Mouse (Mus musculus) brain, embryonic 14.5 days (tissue): ENCODE data around the gene Fbxo41. TPM values are rescaled to one million over a fixed set of nuclear protein-coding genes. Genes with fewer than 3 reads are reported as not detected.

Source experiments
- DNase-seq: peaks from one replicate; pipeline ENCODE4 v3.0.0-alpha.2; 2011; ENCODE audit warnings: low read depth
- CTCF ChIP-seq: fragments of 200-500 bp; IDR thresholded peaks from 2 replicates; pipeline ENCODE4 v1.5.1; 2012; ENCODE audit warnings: inconsistent platforms, mild to moderate bottlenecking, moderate library complexity, borderline replicate concordance; ENCODE audit not compliant: insufficient read depth, insufficient read length; ENCODE audit errors: extremely low read depth
- POLR2A ChIP-seq: fragments of 200-500 bp; IDR thresholded peaks from 2 replicates; pipeline ENCODE4 v1.6.1; 2012; ENCODE audit warnings: mild to moderate bottlenecking, inconsistent platforms, borderline replicate concordance; ENCODE audit not compliant: poor library complexity, insufficient read depth, insufficient read length, severe bottlenecking; ENCODE audit errors: extremely low read depth
- polyA plus RNA-seq: library from polyadenylated mRNA; depleted of rRNA; stranded (reverse); fragments of >200 nt; gene quantifications from 2 replicates; pipeline ENCODE4 v1.2.3, GENCODE M21; 2012; rRNA removed

The Fbxo41 gene
- polyA plus RNA-seq, 1 experiment, result 24.5 TPM

DNA sequence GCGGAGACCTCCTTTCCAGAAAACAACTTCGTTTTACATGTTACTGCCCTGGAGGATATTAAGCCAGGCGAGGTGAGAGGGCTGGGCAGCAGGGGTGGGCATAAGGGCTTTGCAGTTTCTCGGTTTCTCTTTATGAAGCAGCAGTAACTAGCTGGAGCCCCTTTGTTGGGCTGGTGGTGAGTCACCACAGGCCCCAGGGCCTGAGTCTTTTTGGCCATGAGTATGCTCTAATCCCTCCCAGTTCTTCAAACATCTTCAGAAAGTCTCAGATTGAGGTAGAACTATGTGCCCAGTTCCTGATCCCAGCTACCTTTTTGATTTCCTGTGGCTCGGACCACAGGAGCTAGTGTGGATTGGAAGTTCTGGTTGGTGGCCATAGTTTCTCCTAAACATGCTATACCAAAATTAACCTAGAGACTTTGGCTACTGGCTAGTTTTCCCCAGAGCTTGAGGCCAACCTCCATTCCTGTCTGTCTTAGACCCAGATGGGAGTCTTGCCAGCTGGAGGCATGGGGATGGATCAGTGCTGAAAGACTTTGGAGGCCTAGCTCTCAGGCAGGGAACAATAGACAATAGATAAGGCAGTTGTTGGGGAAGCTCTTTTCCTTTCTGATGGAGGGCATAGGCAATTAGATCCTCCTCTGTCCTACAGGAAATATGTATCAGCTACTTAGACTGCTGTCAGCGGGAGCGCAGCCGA, 58.4 kb downstream of the Fbxo41 start:
- no peak for DNase-seq
- TF ChIP-seq POLR2A (no peak), CTCF (no peak)

DNA sequence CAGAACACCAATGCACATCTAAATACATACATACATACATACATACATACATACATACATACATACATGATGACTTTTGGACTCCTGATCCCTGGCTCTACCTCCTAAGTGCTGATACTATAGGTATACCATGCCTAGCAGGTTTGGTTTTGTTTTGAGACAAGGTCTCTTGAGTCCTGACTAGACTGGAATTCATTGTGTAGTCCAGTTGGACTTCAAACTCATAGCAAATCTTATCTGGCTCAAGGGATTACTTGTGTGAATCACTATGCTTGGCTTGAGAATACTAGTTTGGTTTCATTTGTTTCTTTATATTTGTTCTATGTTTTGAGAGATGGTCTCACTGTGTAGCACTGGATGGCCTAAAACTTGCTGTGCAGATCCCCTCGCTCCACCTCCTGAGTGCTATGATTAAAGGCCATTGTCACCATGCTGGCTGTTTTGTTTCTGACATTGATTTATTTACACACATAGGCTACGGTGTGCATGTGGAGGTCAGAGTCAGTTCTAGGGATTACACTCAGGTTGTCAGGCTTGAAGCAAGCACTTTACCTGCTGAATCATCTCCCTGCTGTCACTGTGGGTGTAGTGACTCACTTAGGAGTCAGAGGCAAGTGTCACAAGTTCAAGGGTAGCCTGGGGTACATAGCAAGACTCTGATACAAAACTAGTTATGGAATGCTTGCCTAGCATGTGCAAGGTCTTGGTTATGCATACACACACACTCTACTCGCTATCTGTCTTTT, 59.1 kb downstream of the Fbxo41 start:
- DNase-seq, result no peak
- TF ChIP-seq POLR2A, result no peak
- no peak for TF ChIP-seq CTCF

DNA sequence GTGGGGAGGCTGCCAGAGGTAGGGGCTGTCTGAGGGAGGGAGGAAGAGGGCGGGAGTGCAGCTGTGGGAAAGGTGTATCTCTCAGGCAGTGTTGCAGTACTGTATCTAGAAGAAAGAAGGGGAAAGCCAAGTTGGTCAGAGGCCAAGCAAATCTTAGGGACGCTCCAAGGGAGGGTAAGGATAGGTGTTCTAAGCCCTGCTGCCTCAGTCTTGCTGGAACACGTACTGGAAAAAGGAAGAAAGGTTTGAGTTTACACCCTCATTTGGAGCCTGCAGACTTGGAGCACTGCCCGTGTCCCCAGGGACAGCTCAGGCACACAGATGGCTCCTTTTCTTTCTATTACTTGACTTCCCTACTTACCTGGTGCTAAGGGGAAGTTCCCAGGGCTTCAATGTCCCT, 61.7 kb downstream of the Fbxo41 start:
- TF ChIP-seq POLR2A (no peak), CTCF (no peak)
- DNase-seq, result no peak

DNA sequence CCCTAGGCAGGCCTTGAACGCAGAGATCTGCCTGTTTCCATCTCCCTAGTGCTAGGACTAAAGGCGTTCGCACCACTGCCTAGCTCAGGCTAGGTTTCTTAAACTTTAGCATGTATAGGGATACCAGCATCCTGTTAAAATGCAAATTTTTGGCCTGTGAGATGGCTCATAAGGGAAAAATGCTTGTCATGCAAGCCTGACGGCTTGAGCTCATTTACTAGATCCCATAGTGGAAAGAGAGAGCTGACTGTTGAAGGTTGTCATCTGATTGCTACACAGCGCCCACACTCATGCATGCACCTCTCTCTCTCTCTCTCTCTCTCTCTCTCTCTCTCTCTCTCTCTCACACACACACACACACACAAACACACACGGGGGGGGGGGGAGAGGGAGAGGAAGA, 66.2 kb downstream of the Fbxo41 start:
- DNase-seq, result no peak
- no peak for TF ChIP-seq CTCF
- TF ChIP-seq POLR2A, result no peak

DNA sequence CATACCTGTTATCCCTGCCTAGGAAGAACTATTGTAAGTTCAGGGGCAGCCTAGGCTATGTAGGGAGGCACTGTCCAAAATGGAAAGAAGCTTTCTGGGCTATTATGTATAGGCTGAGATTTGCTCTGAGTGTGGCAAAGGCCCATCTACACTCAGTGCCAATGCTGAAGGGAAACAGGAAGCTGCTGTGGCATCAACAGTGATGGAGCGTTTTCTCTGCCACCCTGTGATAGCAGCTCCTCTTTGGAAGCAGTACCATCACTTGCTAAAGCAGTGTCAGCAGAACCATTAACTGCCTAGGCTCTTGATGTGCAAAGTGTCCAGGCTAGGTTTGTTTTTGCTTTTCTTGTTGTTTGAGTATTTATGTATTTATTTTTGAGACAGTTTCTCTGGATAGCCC, 66.6 kb downstream of the Fbxo41 start:
- TF ChIP-seq POLR2A, result no peak
- TF ChIP-seq CTCF, result no peak
- no peak for DNase-seq

DNA sequence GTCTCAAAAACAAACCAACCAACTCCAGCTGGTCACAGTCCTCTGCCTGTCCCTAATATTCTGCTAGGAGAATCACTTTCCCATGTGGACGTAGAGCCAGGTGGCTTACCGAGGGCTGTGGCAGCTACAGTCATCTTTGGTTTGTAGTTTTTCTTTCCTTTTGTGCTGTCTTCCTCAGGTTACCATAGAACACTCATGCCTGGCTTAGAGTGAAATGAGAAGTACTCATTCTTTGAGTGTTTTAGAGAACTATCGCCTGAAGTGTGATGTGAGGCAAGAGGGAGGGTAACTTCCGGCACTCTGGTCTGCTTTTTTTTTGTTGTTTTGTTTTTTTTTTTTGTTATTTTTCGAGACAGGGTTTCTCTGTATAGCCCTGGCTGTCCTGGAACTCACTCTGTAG, 68.9 kb downstream of the Fbxo41 start:
- TF ChIP-seq POLR2A, result no peak
- no peak for TF ChIP-seq CTCF
- no peak for DNase-seq

DNA sequence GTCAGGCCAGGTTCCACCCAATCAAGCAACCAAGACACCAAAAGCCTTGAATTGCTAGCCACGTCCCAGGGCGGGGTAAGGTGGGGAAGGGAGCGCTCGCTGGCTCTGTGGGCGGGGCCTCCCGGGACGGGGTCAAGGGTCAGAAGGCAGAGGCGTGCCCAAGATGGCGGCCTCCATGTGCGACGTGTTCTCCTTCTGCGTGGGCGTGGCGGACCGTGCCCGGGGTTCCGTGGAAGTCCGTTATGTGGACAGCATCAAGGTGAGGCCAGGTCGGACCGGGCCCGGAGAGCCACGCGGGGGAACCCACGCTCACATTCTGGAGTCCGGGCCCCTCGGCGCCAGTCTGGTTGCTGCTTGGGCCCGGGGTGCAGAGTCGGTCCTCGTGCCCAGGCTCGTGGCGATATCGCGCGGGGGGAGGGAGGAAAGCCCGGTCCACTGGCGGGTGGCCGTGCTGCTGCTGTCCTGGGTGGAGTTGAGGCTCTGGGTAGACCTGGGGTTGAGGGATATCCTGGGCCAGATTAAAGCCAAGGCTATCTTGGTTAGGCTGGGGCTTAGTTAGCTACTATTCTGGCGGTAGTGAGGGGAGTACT, 70.9 kb downstream of the Fbxo41 start, which contains the start of gene Smyd5:
Gene Smyd5 (plus strand): TSS at position 148 of the 590 bp plus-strand sequence.
- peak; percentile 75 for DNase-seq
- TF ChIP-seq CTCF, result no peak
- no peak for TF ChIP-seq POLR2A

DNA sequence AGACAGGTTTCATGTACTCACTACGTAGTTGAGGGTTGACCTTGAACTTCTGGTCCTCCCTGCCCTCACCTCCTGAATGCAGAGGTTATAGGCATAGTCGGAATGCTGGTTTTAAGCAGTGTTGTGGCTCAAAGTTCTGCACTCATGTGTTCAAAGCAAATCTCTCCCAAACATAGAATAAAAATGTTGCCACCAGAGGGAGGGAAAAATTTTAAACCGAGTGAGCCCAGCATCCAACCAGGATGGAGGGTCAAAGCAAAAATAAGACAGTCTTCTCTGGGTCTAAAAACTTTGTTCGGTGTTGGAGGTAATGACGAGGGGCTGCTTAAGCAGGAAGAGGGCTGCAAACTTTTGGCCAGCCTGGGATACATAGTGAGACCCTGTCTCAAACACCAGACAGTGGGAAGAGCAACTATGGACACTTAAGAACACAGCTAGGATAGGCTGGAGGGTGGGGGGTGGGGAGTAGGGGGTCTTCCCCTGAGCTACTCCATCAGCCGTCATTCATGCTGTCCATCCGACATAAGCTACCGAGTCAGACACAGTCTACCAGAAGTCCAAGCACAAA, 71.4 kb downstream of the Fbxo41 start:
- DNase-seq, result no peak
- no peak for TF ChIP-seq CTCF
- no peak for TF ChIP-seq POLR2A

DNA sequence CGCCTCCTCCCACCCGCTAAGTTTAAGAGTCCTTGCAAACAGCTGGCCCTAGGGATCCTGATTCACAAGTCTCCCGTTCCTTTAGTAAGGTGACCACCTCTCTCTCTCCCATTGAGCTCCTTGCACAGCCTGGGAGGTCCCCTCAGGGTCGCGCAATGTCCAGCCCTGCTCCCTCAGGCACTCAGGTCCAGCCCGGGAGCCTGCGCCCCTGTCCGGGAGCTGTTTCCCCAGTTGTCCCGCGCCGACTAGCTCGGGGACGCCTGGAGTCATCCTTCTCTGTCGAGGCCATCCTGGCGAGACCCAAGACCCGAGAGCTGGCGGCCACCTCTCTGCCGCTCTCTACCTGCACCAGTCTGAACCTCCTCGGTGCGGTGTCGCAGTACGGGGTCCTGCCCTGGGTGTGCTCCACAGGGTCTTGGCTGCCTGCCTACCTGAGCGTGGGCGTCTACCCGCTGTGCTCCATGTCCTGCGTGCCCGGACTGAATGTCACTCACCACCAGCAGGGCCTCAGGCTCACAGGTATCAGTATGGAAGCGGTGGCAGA, 78.9 kb downstream of the Fbxo41 start, which contains the start of gene Noto:
Gene Noto (plus strand): TSS at position 51 of the 544 bp plus-strand sequence.
- TF ChIP-seq CTCF (no peak), POLR2A (no peak)
- no peak for DNase-seq

Other genes with a start within 250 kb of the Fbxo41 start
- 15.1 and 17.5 TPM in 2 replicates for gene Sfxn5, start 169.6 kb downstream of the Fbxo41 start, polyA plus RNA-seq
- gene Rab11fip5, start 128.4 kb downstream of the Fbxo41 start, polyA plus RNA-seq, result 14.8 and 23.1 TPM in 2 replicates
- not detected in 2 replicates for gene Noto, start 79.1 kb downstream of the Fbxo41 start, polyA plus RNA-seq
- 65.3 and 67.0 TPM in 2 replicates for gene Smyd5, start 71.0 kb downstream of the Fbxo41 start, polyA plus RNA-seq
- 313 and 319 TPM in 2 replicates for gene Cct7, start 51.5 kb downstream of the Fbxo41 start, polyA plus RNA-seq
- gene Pradc1, start 51.0 kb downstream of the Fbxo41 start, polyA plus RNA-seq, result 16.7 and 22.8 TPM in 2 replicates
- gene Egr4, start 10.6 kb upstream of the Fbxo41 start, polyA plus RNA-seq, result 0.05 and 0.10 TPM in 2 replicates
- 5.3 and 7.1 TPM in 2 replicates for gene Alms1, start 84.5 kb upstream of the Fbxo41 start, polyA plus RNA-seq
- not detected in 2 replicates for gene Nat8f7, start 210.2 kb upstream of the Fbxo41 start, polyA plus RNA-seq